Mouse (Mus musculus) CD4-positive, CD25-positive, alpha-beta regulatory T cell, adult 4 months (primary cell): ENCODE data around the gene Sgsh. TPM values are rescaled to one million over a fixed set of nuclear protein-coding genes. Genes with fewer than 3 reads are reported as not detected.
A peak's percentile ranks its signal among the peaks of the same experiment; 100 is the strongest.

Experiments
- ATAC-seq: one replicate; pipeline ENCODE4 v1.8.0; 2017
- polyA plus RNA-seq, 2 experiments: library from polyadenylated mRNA; unstranded; fragments of 100-300 nt; shearing (Covaris generic); gene quantifications; one replicate each; pipeline ENCODE4 v1.2.1; 2017

The Sgsh gene
- polyA plus RNA-seq, 2 experiments from 2014 or later: 7.4 to 19.9 TPM

GRCm38 (mm10) chr11:119306762-119307657 is 48.3 kb downstream of the Sgsh start:
- ATAC-seq: no peak

- ATAC-seq: peak; percentile 68
These were observed 50.2 kb downstream of the Sgsh start for GRCm38 (mm10) chr11:119304904-119305712.

GRCm38 (mm10) chr11:119300986-119301385 is 54.4 kb downstream of the Sgsh start:
- ATAC-seq: no peak

GRCm38 (mm10) chr11:119300246-119300935 is 54.9 kb downstream of the Sgsh start:
- peak; percentile 60 for ATAC-seq

GRCm38 (mm10) chr11:119299391-119300245 is 55.7 kb downstream of the Sgsh start, which contains the start of gene Eif4a3:
TSS of gene Eif4a3 (minus strand) at chr11:119300089.
- ATAC-seq: peak; percentile 96

GRCm38 (mm10) chr11:119298917-119299316 is 56.4 kb downstream of the Sgsh start:
- no peak for ATAC-seq

- no peak for ATAC-seq
These were observed 57.3 kb downstream of the Sgsh start for GRCm38 (mm10) chr11:119297996-119298395.

Other genes with a start within 250 kb of the Sgsh start
- gene Tbc1d16, start 127.0 kb downstream of the Sgsh start, polyA plus RNA-seq: 1 to 10 TPM in 1 of 2 experiments, under 1 TPM in 1; 0.72 to 1.0 TPM
- 1 to 10 TPM; 2.9 to 3.6 TPM for gene Ccdc40, start 127.0 kb downstream of the Sgsh start, polyA plus RNA-seq
- gene Gaa, start 87.6 kb downstream of the Sgsh start, polyA plus RNA-seq: 10 to 100 TPM; 11.5 to 27.8 TPM
- 100 to 1,000 TPM; 175 to 208 TPM for gene Eif4a3, start 55.4 kb downstream of the Sgsh start, polyA plus RNA-seq
- gene Card14, start 47.8 kb downstream of the Sgsh start, polyA plus RNA-seq: not detected
- gene Slc26a11, start within 50 bp of the Sgsh start, polyA plus RNA-seq: 10 to 100 TPM in 1 of 2 experiments, 1 to 10 TPM in 1; 8.0 to 16.2 TPM
- gene Rnf213, start 37.6 kb upstream of the Sgsh start, polyA plus RNA-seq: 10 to 100 TPM; 51.8 to 54.0 TPM
- 10 to 100 TPM; 11.2 to 21.9 TPM for gene Endov, start 135.8 kb upstream of the Sgsh start, polyA plus RNA-seq
- not detected for gene Nptx1, start 192.2 kb upstream of the Sgsh start, polyA plus RNA-seq
- gene Rptor, start 247.4 kb upstream of the Sgsh start, polyA plus RNA-seq: 10 to 100 TPM in 1 of 2 experiments, 1 to 10 TPM in 1; 8.7 to 12.2 TPM